Mouse (Mus musculus): ENCODE results near the gene Usp39. TPM values are rescaled to one million over a fixed set of nuclear protein-coding genes. Genes with fewer than 3 reads are reported as not detected.

Gene Usp39
- polyA plus RNA-seq, 1 experiment: 31.5 TPM

GRCm38 (mm10) chr6:72387816-72388215 is 42.8 kb upstream of the Usp39 start:
- no peak for DNase-seq
- 72% methylated on average over 3 of the region's 3 CpGs for WGBS
- Histone ChIP-seq H3K4me3 (replicated peaks; ENCODE audit: insufficient read depth, low read depth, low read length) (no peak overlapping the region), H3K4me1 (ENCODE audit: control insufficient read depth, insufficient read depth, low read length) (0 out of 2 replicates have a peak, but pooled peaks cover 3% of the 10 kb centered on the region), H3K27ac (ENCODE audit: insufficient read depth, low read length) (no peak overlapping the region), H3K27me3 (ENCODE audit: control insufficient read depth, insufficient read depth, low read length) (no peaks in the 10 kb centered on the region)
- TF ChIP-seq CTCF (IDR thresholded peaks at IDR 0.05; ENCODE audit: borderline replicate concordance, insufficient read depth, low read depth, low read length): no peak
- no peak for TF ChIP-seq POLR2A (IDR thresholded peaks at IDR 0.05; ENCODE audit: borderline replicate concordance, insufficient read depth, low read length)

GRCm38 (mm10) chr6:72386561-72386960 is 41.6 kb upstream of the Usp39 start:
- Histone ChIP-seq H3K27me3 (ENCODE audit: control insufficient read depth, insufficient read depth, low read length) (no peaks in the 10 kb centered on the region), H3K4me3 (replicated peaks; ENCODE audit: insufficient read depth, low read depth, low read length) (no peak overlapping the region), H3K27ac (ENCODE audit: insufficient read depth, low read length) (no peak overlapping the region), H3K4me1 (ENCODE audit: control insufficient read depth, insufficient read depth, low read length) (0 out of 2 replicates have a peak, but pooled peaks cover 3% of the 10 kb centered on the region)
- WGBS: 89% methylated on average over 2 of the region's 2 CpGs
- no peak for TF ChIP-seq POLR2A (IDR thresholded peaks at IDR 0.05; ENCODE audit: borderline replicate concordance, insufficient read depth, low read length)
- TF ChIP-seq CTCF (IDR thresholded peaks at IDR 0.05; ENCODE audit: borderline replicate concordance, insufficient read depth, low read depth, low read length): no peak
- DNase-seq: no peak

GRCm38 (mm10) chr6:72385258-72385657 is 40.3 kb upstream of the Usp39 start:
- DNase-seq: no peak
- Histone ChIP-seq H3K4me1 (ENCODE audit: control insufficient read depth, insufficient read depth, low read length) (0 out of 2 replicates have a peak, but pooled peaks cover 3% of the 10 kb centered on the region), H3K4me3 (replicated peaks; ENCODE audit: insufficient read depth, low read depth, low read length) (no peak overlapping the region), H3K27ac (ENCODE audit: insufficient read depth, low read length) (no peak overlapping the region), H3K27me3 (ENCODE audit: control insufficient read depth, insufficient read depth, low read length) (no peaks in the 10 kb centered on the region; the same call in 1 of the 2 replicates)
- 87% methylated on average over 4 of the region's 4 CpGs for WGBS
- TF ChIP-seq CTCF (IDR thresholded peaks at IDR 0.05; ENCODE audit: borderline replicate concordance, insufficient read depth, low read depth, low read length) (no peak), POLR2A (IDR thresholded peaks at IDR 0.05; ENCODE audit: borderline replicate concordance, insufficient read depth, low read length) (no peak)

GRCm38 (mm10) chr6:72383952-72384351 is 39.0 kb upstream of the Usp39 start:
- Histone ChIP-seq H3K27me3 (ENCODE audit: control insufficient read depth, insufficient read depth, low read length) (no peaks in the 10 kb centered on the region; the same call in 1 of the 2 replicates), H3K4me3 (replicated peaks; ENCODE audit: insufficient read depth, low read depth, low read length) (no peak overlapping the region), H3K27ac (ENCODE audit: insufficient read depth, low read length) (no peak overlapping the region), H3K4me1 (ENCODE audit: control insufficient read depth, insufficient read depth, low read length) (0 out of 2 replicates have a peak, but pooled peaks cover 2% of the 10 kb centered on the region)
- DNase-seq: no peak
- 91% methylated on average over 7 of the region's 7 CpGs for WGBS
- TF ChIP-seq POLR2A (IDR thresholded peaks at IDR 0.05; ENCODE audit: borderline replicate concordance, insufficient read depth, low read length): no peak
- TF ChIP-seq CTCF (IDR thresholded peaks at IDR 0.05; ENCODE audit: borderline replicate concordance, insufficient read depth, low read depth, low read length): no peak

GRCm38 (mm10) chr6:72383142-72383820 is 38.3 kb upstream of the Usp39 start:
- TF ChIP-seq POLR2A (IDR thresholded peaks at IDR 0.05; ENCODE audit: borderline replicate concordance, insufficient read depth, low read length): no peak
- no peak for TF ChIP-seq CTCF (IDR thresholded peaks at IDR 0.05; ENCODE audit: borderline replicate concordance, insufficient read depth, low read depth, low read length)
- no peak overlapping the region for H3K4me3 ChIP-seq (replicated peaks; ENCODE audit: insufficient read depth, low read depth, low read length)
- no peak overlapping the region for H3K27ac ChIP-seq (ENCODE audit: insufficient read depth, low read length)
- no peak for DNase-seq
- no peaks in the 10 kb centered on the region for H3K4me1 ChIP-seq (ENCODE audit: control insufficient read depth, insufficient read depth, low read length)
- 78% methylated on average over 6 of the region's 6 CpGs for WGBS
- H3K27me3 ChIP-seq (ENCODE audit: control insufficient read depth, insufficient read depth, low read length): no peaks in the 10 kb centered on the region; the same call in 1 of the 2 replicates

- Histone ChIP-seq H3K4me1 (ENCODE audit: control insufficient read depth, insufficient read depth, low read length) (no peaks in the 10 kb centered on the region), H3K27me3 (ENCODE audit: control insufficient read depth, insufficient read depth, low read length) (no peaks in the 10 kb centered on the region; the same call in 1 of the 2 replicates), H3K4me3 (replicated peaks; ENCODE audit: insufficient read depth, low read depth, low read length) (no peak overlapping the region), H3K27ac (ENCODE audit: insufficient read depth, low read length) (no peak overlapping the region)
- WGBS: 84% methylated on average over 6 of the region's 6 CpGs
- no peak for DNase-seq
- no peak for TF ChIP-seq CTCF (IDR thresholded peaks at IDR 0.05; ENCODE audit: borderline replicate concordance, insufficient read depth, low read depth, low read length)
- TF ChIP-seq POLR2A (IDR thresholded peaks at IDR 0.05; ENCODE audit: borderline replicate concordance, insufficient read depth, low read length): no peak
Measured at GRCm38 (mm10) chr6:72382494-72382893, 37.5 kb upstream of the Usp39 start.

GRCm38 (mm10) chr6:72380131-72380770 is 35.3 kb upstream of the Usp39 start, which contains the start of gene Vamp5:
Vamp5 (minus strand) TSS chr6:72380468.
- peak in 1 of 2 experiments; percentile 38 for DNase-seq
- no peaks in the 10 kb centered on the region; the same call in 1 of the 2 replicates for H3K27me3 ChIP-seq (ENCODE audit: control insufficient read depth, insufficient read depth, low read length)
- no peaks in the 10 kb centered on the region for H3K4me1 ChIP-seq (ENCODE audit: control insufficient read depth, insufficient read depth, low read length)
- no peak within 1 kb of the TSS for H3K27ac ChIP-seq (ENCODE audit: insufficient read depth, low read length)
- H3K4me3 ChIP-seq (replicated peaks; ENCODE audit: insufficient read depth, low read depth, low read length): peak within 1 kb of the TSS; percentile 32
- WGBS: 4% methylated on average over 49 of the region's 49 CpGs
- TF ChIP-seq POLR2A (IDR thresholded peaks at IDR 0.05; ENCODE audit: borderline replicate concordance, insufficient read depth, low read length) (no peak), CTCF (IDR thresholded peaks at IDR 0.05; ENCODE audit: borderline replicate concordance, insufficient read depth, low read depth, low read length) (no peak)
